Mouse (Mus musculus): ENCODE measurements around the gene Pcare.
"Not testable (repeated sequence)": the region's sequence is repeated elsewhere in the genome, so short reads cannot be mapped to it uniquely, and the experiment has no call there.

Pcare gene

GRCm38 (mm10) chr17:71780945-71781344, 28.3 kb upstream of the Pcare start:
- Histone ChIP-seq H3K4me3 (replicated peaks; ENCODE audit: low read length) (no peak overlapping the region), H3K27me3 (ENCODE audit: insufficient read depth, low read length) (peaks cover 31% of the 10 kb centered on the region), H3K9me3 (ENCODE audit: low read length) (no peaks in the 10 kb centered on the region), H3K4me1 (replicated peaks; ENCODE audit: low read depth, low read length) (peaks cover 16% of the 10 kb centered on the region), H3K36me3 (ENCODE audit: insufficient read depth, low read length) (no peaks in the 10 kb centered on the region)
- no peak for TF ChIP-seq NANOG (IDR thresholded peaks at IDR 0.05; ENCODE audit: borderline replicate concordance, low read length)
- TF ChIP-seq POU5F1 (IDR thresholded peaks at IDR 0.05; ENCODE audit: borderline replicate concordance, low read length) = no peak
- TF ChIP-seq CTCF (conservative IDR thresholded peaks at IDR 0.05; ENCODE audit: low read length) = no peak

DNA sequence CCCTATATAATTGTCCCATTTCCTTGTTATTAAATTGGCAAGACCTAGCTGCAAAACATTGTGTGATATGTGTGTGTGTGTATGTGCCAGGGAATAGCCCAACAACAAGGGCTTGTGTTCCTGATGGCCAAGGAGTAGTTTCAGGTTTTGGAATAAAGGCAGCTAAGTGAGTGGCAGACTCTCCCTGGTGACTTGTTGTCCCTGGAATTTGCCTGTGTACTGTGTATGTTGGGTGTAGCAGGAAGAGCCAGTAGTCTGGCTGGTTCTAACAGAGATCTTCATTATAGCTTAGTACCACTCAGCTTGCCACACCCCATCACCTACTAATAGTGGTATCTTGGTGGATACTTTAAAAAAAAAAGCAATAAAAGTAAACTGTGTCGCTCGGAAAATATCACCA, 27.8 kb upstream of the Pcare start:
- peaks cover 31% of the 10 kb centered on the region for H3K27me3 ChIP-seq (ENCODE audit: insufficient read depth, low read length)
- H3K4me3 ChIP-seq (replicated peaks; ENCODE audit: low read length) = no peak overlapping the region
- no peaks in the 10 kb centered on the region for H3K9me3 ChIP-seq (ENCODE audit: low read length)
- H3K36me3 ChIP-seq (ENCODE audit: insufficient read depth, low read length) = no peaks in the 10 kb centered on the region
- peaks cover 16% of the 10 kb centered on the region for H3K4me1 ChIP-seq (replicated peaks; ENCODE audit: low read depth, low read length)
- no peak for TF ChIP-seq POU5F1 (IDR thresholded peaks at IDR 0.05; ENCODE audit: borderline replicate concordance, low read length)
- no peak for TF ChIP-seq CTCF (conservative IDR thresholded peaks at IDR 0.05; ENCODE audit: low read length)
- no peak for TF ChIP-seq NANOG (IDR thresholded peaks at IDR 0.05; ENCODE audit: borderline replicate concordance, low read length)

DNA sequence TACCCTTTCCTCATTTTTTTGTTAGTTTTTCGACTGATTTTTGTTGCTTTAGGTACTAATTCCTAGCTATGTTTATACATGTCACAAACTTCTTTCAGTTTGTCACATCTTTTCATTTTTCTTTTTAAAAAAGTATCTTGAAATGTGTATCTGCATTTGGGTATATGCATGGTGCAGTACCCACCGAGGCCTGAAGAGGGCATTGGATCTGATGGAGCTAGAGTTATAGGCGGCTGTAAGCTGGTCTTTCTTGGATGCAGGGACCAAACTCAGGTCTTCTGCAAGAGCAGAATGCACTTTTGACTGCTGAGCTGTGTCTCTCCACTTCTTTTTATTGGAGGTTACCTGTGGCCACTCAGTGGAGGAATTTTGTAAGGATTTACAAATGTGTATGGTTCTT, 26.0 kb upstream of the Pcare start:
- H3K9me3 ChIP-seq (ENCODE audit: low read length) = no peaks in the 10 kb centered on the region
- TF ChIP-seq CTCF (conservative IDR thresholded peaks at IDR 0.05; ENCODE audit: low read length) (peak; percentile 97), POU5F1 (IDR thresholded peaks at IDR 0.05; ENCODE audit: borderline replicate concordance, low read length) (no peak)

GRCm38 (mm10) chr17:71775279-71775678, 22.6 kb upstream of the Pcare start:
- Histone ChIP-seq H3K36me3 (ENCODE audit: insufficient read depth, low read length) (no peaks in the 10 kb centered on the region), H3K4me3 (replicated peaks; ENCODE audit: low read length) (no peak overlapping the region), H3K9me3 (ENCODE audit: low read length) (no peaks in the 10 kb centered on the region), H3K27me3 (ENCODE audit: insufficient read depth, low read length) (no peaks in the 10 kb centered on the region), H3K4me1 (replicated peaks; ENCODE audit: low read depth, low read length) (peaks cover 4% of the 10 kb centered on the region; the same call in 1 of the 2 replicates)
- TF ChIP-seq NANOG (IDR thresholded peaks at IDR 0.05; ENCODE audit: borderline replicate concordance, low read length) = no peak
- no peak for TF ChIP-seq CTCF (conservative IDR thresholded peaks at IDR 0.05; ENCODE audit: low read length)
- TF ChIP-seq POU5F1 (IDR thresholded peaks at IDR 0.05; ENCODE audit: borderline replicate concordance, low read length) = no peak

More for the DNA sequence above, 26.0 kb upstream of the Pcare start:
- H3K4me1 ChIP-seq (replicated peaks; ENCODE audit: low read depth, low read length) = peaks cover 13% of the 10 kb centered on the region
- H3K4me3 ChIP-seq (replicated peaks; ENCODE audit: low read length) = no peak overlapping the region
- no peaks in the 10 kb centered on the region for H3K36me3 ChIP-seq (ENCODE audit: insufficient read depth, low read length)
- peaks cover 28% of the 10 kb centered on the region for H3K27me3 ChIP-seq (ENCODE audit: insufficient read depth, low read length)

- peaks cover 4% of the 10 kb centered on the region; the same call in 1 of the 2 replicates for H3K4me1 ChIP-seq (replicated peaks; ENCODE audit: low read depth, low read length)
- no peak for TF ChIP-seq POU5F1 (IDR thresholded peaks at IDR 0.05; ENCODE audit: borderline replicate concordance, low read length)
- no peak for TF ChIP-seq NANOG (IDR thresholded peaks at IDR 0.05; ENCODE audit: borderline replicate concordance, low read length)
- H3K9me3 ChIP-seq (ENCODE audit: low read length) = no peaks in the 10 kb centered on the region
- H3K4me3 ChIP-seq (replicated peaks; ENCODE audit: low read length) = no peak overlapping the region
- H3K36me3 ChIP-seq (ENCODE audit: insufficient read depth, low read length) = no peaks in the 10 kb centered on the region
- no peaks in the 10 kb centered on the region for H3K27me3 ChIP-seq (ENCODE audit: insufficient read depth, low read length)
Measured at GRCm38 (mm10) chr17:71774173-71774572, 21.5 kb upstream of the Pcare start.

GRCm38 (mm10) chr17:71770696-71771095, 18.0 kb upstream of the Pcare start:
- H3K4me1 ChIP-seq (replicated peaks; ENCODE audit: low read depth, low read length) = peaks cover 4% of the 10 kb centered on the region; the same call in 1 of the 2 replicates
- no peaks in the 10 kb centered on the region for H3K9me3 ChIP-seq (ENCODE audit: low read length)
- H3K27me3 ChIP-seq (ENCODE audit: insufficient read depth, low read length) = peaks cover 5% of the 10 kb centered on the region
- no peak overlapping the region for H3K4me3 ChIP-seq (replicated peaks; ENCODE audit: low read length)
- no peak for TF ChIP-seq POU5F1 (IDR thresholded peaks at IDR 0.05; ENCODE audit: borderline replicate concordance, low read length)
- TF ChIP-seq CTCF (conservative IDR thresholded peaks at IDR 0.05; ENCODE audit: low read length) = no peak
- TF ChIP-seq NANOG (IDR thresholded peaks at IDR 0.05; ENCODE audit: borderline replicate concordance, low read length) = no peak
- H3K36me3 ChIP-seq (ENCODE audit: insufficient read depth, low read length) = no peaks in the 10 kb centered on the region

GRCm38 (mm10) chr17:71769564-71769963, 16.9 kb upstream of the Pcare start:
- TF ChIP-seq NANOG (IDR thresholded peaks at IDR 0.05; ENCODE audit: borderline replicate concordance, low read length) (no peak), POU5F1 (IDR thresholded peaks at IDR 0.05; ENCODE audit: borderline replicate concordance, low read length) (no peak), CTCF (conservative IDR thresholded peaks at IDR 0.05; ENCODE audit: low read length) (no peak)
- Histone ChIP-seq H3K27me3 (ENCODE audit: insufficient read depth, low read length) (peaks cover 5% of the 10 kb centered on the region), H3K4me1 (replicated peaks; ENCODE audit: low read depth, low read length) (peaks cover 4% of the 10 kb centered on the region; the same call in 1 of the 2 replicates), H3K9me3 (ENCODE audit: low read length) (peaks cover 5% of the 10 kb centered on the region; the same call in 1 of the 2 replicates), H3K36me3 (ENCODE audit: insufficient read depth, low read length) (no peaks in the 10 kb centered on the region), H3K4me3 (replicated peaks; ENCODE audit: low read length) (no peak overlapping the region)

GRCm38 (mm10) chr17:71768173-71768572, 15.5 kb upstream of the Pcare start, which contains the start of gene Clip4:
Gene Clip4 (plus strand): TSS chr17:71768473.
- not testable (repeated sequence) for H3K9me3 ChIP-seq (ENCODE audit: low read length); H3K36me3 ChIP-seq (ENCODE audit: insufficient read depth, low read length); H3K4me3 ChIP-seq (replicated peaks; ENCODE audit: low read length); H3K4me1 ChIP-seq (replicated peaks; ENCODE audit: low read depth, low read length); H3K27me3 ChIP-seq (ENCODE audit: insufficient read depth, low read length)

DNA sequence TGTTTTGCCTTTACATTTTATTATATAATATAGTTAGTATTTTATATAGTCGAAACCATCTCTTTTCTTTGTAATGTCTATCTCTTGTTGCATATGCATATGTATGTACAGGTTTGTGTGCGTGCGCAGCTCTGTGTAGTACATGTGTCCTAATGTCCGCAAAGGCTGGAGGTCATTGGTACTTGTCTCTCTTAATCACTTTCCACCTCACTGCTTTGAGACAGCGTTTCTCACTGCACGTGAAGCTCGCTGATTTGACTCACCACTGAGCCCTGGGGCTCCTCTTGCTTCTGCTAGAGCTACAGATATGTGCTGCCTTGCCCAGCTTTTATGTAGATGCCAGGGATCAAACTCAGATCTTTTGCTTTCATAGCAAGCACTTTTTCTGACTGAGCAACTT, 7.8 kb upstream of the Pcare start:
- H3K36me3 ChIP-seq (ENCODE audit: insufficient read depth, low read length) = no peaks in the 10 kb centered on the region
- no peak for TF ChIP-seq NANOG (IDR thresholded peaks at IDR 0.05; ENCODE audit: borderline replicate concordance, low read length)
- no peak for TF ChIP-seq CTCF (conservative IDR thresholded peaks at IDR 0.05; ENCODE audit: low read length)
- no peak for TF ChIP-seq POU5F1 (IDR thresholded peaks at IDR 0.05; ENCODE audit: borderline replicate concordance, low read length)

More for the DNA sequence above, 7.8 kb upstream of the Pcare start:
- Histone ChIP-seq H3K27me3 (ENCODE audit: insufficient read depth, low read length) (no peaks in the 10 kb centered on the region), H3K4me3 (replicated peaks; ENCODE audit: low read length) (no peak overlapping the region), H3K9me3 (ENCODE audit: low read length) (peaks cover 8% of the 10 kb centered on the region), H3K4me1 (replicated peaks; ENCODE audit: low read depth, low read length) (no peaks in the 10 kb centered on the region)
